Mouse (Mus musculus) liver, embryonic 12.5 days (tissue): Measurements from ENCODE around the gene Epha3. TPM values are rescaled to one million over a fixed set of nuclear protein-coding genes. Genes with fewer than 3 reads are reported as not detected.

Experiments used
- ATAC-seq: fragments of 200-750 bp; cut with Nextera tagmentation; 2 replicates; pipeline ENCODE4 v1.8.0; 2017; ENCODE audit warnings: moderate number of reproducible peaks, mild to moderate bottlenecking, moderate library complexity
- H3K27ac ChIP-seq: fragments of 300-500 bp; sonication (generic); 2 replicates; pipeline ENCODE4 v1.5.1; 2016; ENCODE audit warnings: mild to moderate bottlenecking
- H3K27me3 ChIP-seq: fragments of 300-500 bp; sonication (generic); replicated peaks from 2 replicates; pipeline ENCODE4 v1.6.1; 2016; ENCODE audit warnings: mild to moderate bottlenecking, moderate library complexity
- H3K36me3 ChIP-seq: fragments of 300-500 bp; sonication (generic); 2 replicates; pipeline ENCODE4 v1.6.1; 2016; ENCODE audit warnings: mild to moderate bottlenecking, moderate library complexity
- H3K4me1 ChIP-seq: fragments of 300-500 bp; sonication (generic); 2 replicates; pipeline ENCODE4 v1.6.1; 2016
- H3K4me2 ChIP-seq: fragments of 300-500 bp; sonication (generic); 2 replicates; pipeline ENCODE4 v1.6.1; 2016; ENCODE audit warnings: mild to moderate bottlenecking, moderate library complexity
- H3K4me3 ChIP-seq: fragments of 300-500 bp; sonication (generic); 2 replicates; pipeline ENCODE4 v1.5.1; 2016; ENCODE audit warnings: mild to moderate bottlenecking, moderate library complexity
- H3K9ac ChIP-seq: fragments of 300-500 bp; sonication (generic); 2 replicates; pipeline ENCODE4 v1.6.1; 2016; ENCODE audit warnings: mild to moderate bottlenecking, moderate library complexity
- H3K9me3 ChIP-seq: fragments of 300-500 bp; sonication (generic); replicated peaks from 2 replicates; pipeline ENCODE4 v1.6.1; 2016; ENCODE audit warnings: mild to moderate bottlenecking, moderate library complexity
- WGBS: fragments of 180-500 bp; shearing (Covaris S2); methylation state at CpG from one replicate; pipeline ENCODE4 v1.1.7; 2016; ENCODE audit not compliant: insufficient replicate concordance; 5-methylcytosine and 5-hydroxymethylcytosine counted together
- polyA plus RNA-seq: library from polyadenylated mRNA; unstranded; fragments of >200 nt; fragmentation: Nextera tagmentation; extraction: Ambion mirVana; gene quantifications from 2 replicates; pipeline ENCODE4 v1.2.1, GENCODE M21; 2016

Epha3 gene
- polyA plus RNA-seq, 1 experiment from 2014 or later, result 2.3 TPM

GRCm38 (mm10) chr16:63780151-63780550, 83.8 kb downstream of the Epha3 start:
- Histone ChIP-seq H3K4me2 (no peak overlapping the region), H3K4me1 (no peaks in the 10 kb centered on the region), H3K36me3 (no peaks in the 10 kb centered on the region), H3K27ac (no peak overlapping the region), H3K4me3 (no peak overlapping the region), H3K9me3 (no peaks in the 10 kb centered on the region), H3K9ac (no peak overlapping the region), H3K27me3 (no peaks in the 10 kb centered on the region)
- WGBS, result 77% methylated on average over 5 of the region's 5 CpGs
- ATAC-seq, result no peak

DNA sequence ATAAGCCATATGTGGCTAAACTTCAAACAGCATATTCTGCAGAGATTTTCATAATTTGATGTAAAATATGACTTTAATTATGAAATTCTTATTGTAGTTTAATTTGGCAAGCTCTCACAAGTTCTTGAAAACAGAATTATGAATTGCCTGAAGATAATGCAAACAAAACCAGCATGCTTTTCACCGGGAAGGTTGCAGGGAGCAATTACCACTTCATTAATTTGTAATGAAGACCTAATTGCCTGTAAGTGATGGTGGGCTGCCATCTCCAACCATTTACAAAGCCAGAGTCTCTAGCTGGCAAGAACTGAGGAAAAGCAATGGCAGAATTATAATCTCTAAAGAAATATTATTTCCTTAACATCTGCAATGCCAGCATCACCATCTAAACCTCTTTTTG, 86.2 kb downstream of the Epha3 start:
- ATAC-seq, result no peak
- H3K4me1 ChIP-seq, result no peaks in the 10 kb centered on the region
- no peak overlapping the region for H3K9ac ChIP-seq
- H3K9me3 ChIP-seq, result no peaks in the 10 kb centered on the region
- no peak overlapping the region for H3K4me2 ChIP-seq
- no peak overlapping the region for H3K27ac ChIP-seq
- H3K4me3 ChIP-seq, result no peak overlapping the region
- H3K27me3 ChIP-seq, result no peaks in the 10 kb centered on the region
- 67% methylated on average over 1 of the region's 1 CpGs for WGBS
- no peaks in the 10 kb centered on the region for H3K36me3 ChIP-seq

GRCm38 (mm10) chr16:63772566-63772965, 91.4 kb downstream of the Epha3 start:
- Histone ChIP-seq H3K4me3 (no peak overlapping the region), H3K4me1 (no peaks in the 10 kb centered on the region), H3K4me2 (no peak overlapping the region), H3K27ac (no peak overlapping the region), H3K9ac (no peak overlapping the region), H3K27me3 (no peaks in the 10 kb centered on the region), H3K9me3 (no peaks in the 10 kb centered on the region), H3K36me3 (no peaks in the 10 kb centered on the region)
- ATAC-seq, result no peak
- 66% methylated on average over 3 of the region's 3 CpGs for WGBS

GRCm38 (mm10) chr16:63767589-63767988, 96.4 kb downstream of the Epha3 start:
- no peaks in the 10 kb centered on the region for H3K9me3 ChIP-seq
- WGBS, result 69% methylated on average over 5 of the region's 5 CpGs
- no peak overlapping the region for H3K4me3 ChIP-seq
- ATAC-seq, result no peak
- no peaks in the 10 kb centered on the region for H3K27me3 ChIP-seq
- no peak overlapping the region for H3K27ac ChIP-seq
- no peak overlapping the region for H3K4me2 ChIP-seq
- no peak overlapping the region for H3K9ac ChIP-seq
- no peaks in the 10 kb centered on the region for H3K36me3 ChIP-seq
- H3K4me1 ChIP-seq, result no peaks in the 10 kb centered on the region

DNA sequence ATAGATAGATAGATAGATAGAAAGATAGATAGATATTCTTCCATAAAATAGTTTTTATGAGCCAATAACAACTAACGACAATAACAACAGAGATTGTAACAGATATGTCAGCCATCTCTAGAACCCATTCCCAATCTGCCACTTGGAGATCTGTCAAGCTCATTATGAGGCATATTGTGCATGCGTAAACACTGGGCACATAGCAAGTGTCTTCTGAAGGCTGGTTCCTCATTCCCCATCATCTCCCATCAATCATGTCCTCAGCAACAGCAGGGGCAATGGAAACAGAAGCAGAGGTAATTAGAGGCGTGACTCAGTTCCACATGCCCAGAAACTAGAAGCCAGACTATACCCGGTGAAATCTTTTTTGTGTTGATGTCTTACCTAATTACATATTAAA, 102.8 kb downstream of the Epha3 start:
- no peak overlapping the region for H3K4me2 ChIP-seq
- H3K9ac ChIP-seq, result no peak overlapping the region
- no peak overlapping the region for H3K4me3 ChIP-seq
- H3K27ac ChIP-seq, result no peak overlapping the region
- H3K27me3 ChIP-seq, result no peaks in the 10 kb centered on the region
- no peaks in the 10 kb centered on the region for H3K9me3 ChIP-seq
- H3K4me1 ChIP-seq, result no peaks in the 10 kb centered on the region
- H3K36me3 ChIP-seq, result no peaks in the 10 kb centered on the region
- 67% methylated on average over 4 of the region's 4 CpGs for WGBS
- no peak for ATAC-seq

GRCm38 (mm10) chr16:63760112-63760511, 103.9 kb downstream of the Epha3 start:
- no peaks in the 10 kb centered on the region for H3K27me3 ChIP-seq

GRCm38 (mm10) chr16:63753052-63753451, 110.9 kb downstream of the Epha3 start:
- 38% methylated on average over 3 of the region's 3 CpGs for WGBS

More at GRCm38 (mm10) chr16:63760112-63760511, 103.9 kb downstream of the Epha3 start:
- Histone ChIP-seq H3K4me2 (no peak overlapping the region), H3K4me1 (no peaks in the 10 kb centered on the region), H3K36me3 (no peaks in the 10 kb centered on the region), H3K27ac (no peak overlapping the region), H3K9ac (no peak overlapping the region), H3K4me3 (no peak overlapping the region), H3K9me3 (no peaks in the 10 kb centered on the region)
- 45% methylated on average over 2 of the region's 2 CpGs for WGBS
- ATAC-seq, result no peak

GRCm38 (mm10) chr16:63747817-63748216, 116.2 kb downstream of the Epha3 start:
- Histone ChIP-seq H3K27me3 (no peaks in the 10 kb centered on the region), H3K4me3 (no peak overlapping the region), H3K4me1 (no peaks in the 10 kb centered on the region), H3K9ac (no peak overlapping the region), H3K36me3 (no peaks in the 10 kb centered on the region), H3K27ac (no peak overlapping the region), H3K4me2 (no peak overlapping the region), H3K9me3 (no peaks in the 10 kb centered on the region)
- no peak for ATAC-seq
- WGBS, result 63% methylated on average over 2 of the region's 2 CpGs

More at GRCm38 (mm10) chr16:63753052-63753451, 110.9 kb downstream of the Epha3 start:
- Histone ChIP-seq H3K4me3 (no peak overlapping the region), H3K9me3 (no peaks in the 10 kb centered on the region), H3K9ac (no peak overlapping the region), H3K4me1 (no peaks in the 10 kb centered on the region), H3K27ac (no peak overlapping the region), H3K36me3 (no peaks in the 10 kb centered on the region), H3K4me2 (no peak overlapping the region), H3K27me3 (no peaks in the 10 kb centered on the region)
- ATAC-seq, result no peak

- Histone ChIP-seq H3K27ac (no peak overlapping the region), H3K4me3 (no peak overlapping the region), H3K9ac (no peak overlapping the region), H3K9me3 (no peaks in the 10 kb centered on the region), H3K4me2 (no peak overlapping the region), H3K36me3 (no peaks in the 10 kb centered on the region), H3K4me1 (no peaks in the 10 kb centered on the region), H3K27me3 (no peaks in the 10 kb centered on the region)
- 77% methylated on average over 5 of the region's 5 CpGs for WGBS
- ATAC-seq, result no peak
Observed at GRCm38 (mm10) chr16:63745465-63745864, 118.5 kb downstream of the Epha3 start.

- ATAC-seq, result no peak
- Histone ChIP-seq H3K36me3 (no peaks in the 10 kb centered on the region), H3K4me3 (no peak overlapping the region), H3K9me3 (no peaks in the 10 kb centered on the region), H3K4me2 (no peak overlapping the region), H3K27me3 (no peaks in the 10 kb centered on the region), H3K27ac (no peak overlapping the region), H3K4me1 (no peaks in the 10 kb centered on the region), H3K9ac (no peak overlapping the region)
- WGBS, result 53% methylated on average over 9 of the region's 9 CpGs
Observed at GRCm38 (mm10) chr16:63743208-63743854, 120.6 kb downstream of the Epha3 start.

- H3K9me3 ChIP-seq, result no peaks in the 10 kb centered on the region
- 59% methylated on average over 1 of the region's 1 CpGs for WGBS
- no peak overlapping the region for H3K4me3 ChIP-seq
- no peaks in the 10 kb centered on the region for H3K27me3 ChIP-seq
- no peak overlapping the region for H3K9ac ChIP-seq
- H3K4me2 ChIP-seq, result no peak overlapping the region
- H3K27ac ChIP-seq, result no peak overlapping the region
- no peak for ATAC-seq
- H3K36me3 ChIP-seq, result no peaks in the 10 kb centered on the region
- no peaks in the 10 kb centered on the region for H3K4me1 ChIP-seq
Observed at GRCm38 (mm10) chr16:63719235-63719634, 144.7 kb downstream of the Epha3 start.

DNA sequence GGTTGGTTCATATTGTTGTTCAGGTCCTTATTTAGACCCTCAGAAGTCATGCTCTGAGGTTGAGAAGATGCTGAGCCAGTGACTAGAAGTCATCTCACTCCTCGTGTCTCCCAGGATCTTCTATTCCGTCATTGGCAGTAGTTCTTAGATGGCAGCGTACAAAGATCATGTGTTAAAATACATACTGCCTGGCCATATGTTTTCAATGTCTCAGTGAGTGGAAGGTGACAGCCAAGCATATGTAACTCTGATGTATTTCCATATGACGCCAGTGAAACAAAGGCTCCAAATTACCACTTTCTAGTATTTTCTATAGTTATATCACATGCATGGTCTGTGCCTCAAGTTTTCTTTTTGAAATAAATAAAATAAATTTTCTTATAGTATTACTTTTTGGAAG, 146.7 kb downstream of the Epha3 start:
- Histone ChIP-seq H3K27me3 (no peaks in the 10 kb centered on the region), H3K9me3 (no peaks in the 10 kb centered on the region), H3K4me2 (no peak overlapping the region), H3K9ac (no peak overlapping the region), H3K27ac (no peak overlapping the region), H3K36me3 (no peaks in the 10 kb centered on the region), H3K4me3 (no peak overlapping the region), H3K4me1 (no peaks in the 10 kb centered on the region)
- ATAC-seq, result no peak
- 73% methylated on average over 4 of the region's 4 CpGs for WGBS
